22 mouse cellular contexts compared by ENCODE assay signal in genomic region chr11:95420880-95421435, GRCm38 (mm10). TPM values are rescaled to one million over a fixed set of nuclear protein-coding genes. Genes with fewer than 3 reads are reported as not detected.
DNase-seq lines count a peak whose midpoint lies in the region; ATAC-seq and TF ChIP-seq lines count a peak whose summit lies in the region.
"Had no signal": no experiment of that assay in that cellular context is flagged by ENCODE, and none has a peak within 500 bp of the region (broad histone marks: within the 10 kb centered on the region; RNA-seq: fewer than 3 reads in every experiment).

No protein-coding gene starts in this region.

- H3K4me3 ChIP-seq in MEL (ENCODE audit: control insufficient read depth in 1 of 2, insufficient read depth in 1 of 2, low read depth in 2 of 2, low read length in 2 of 2) = no peak overlapping the region
- no peak overlapping the region for H3K4me3 ChIP-seq in kidney, embryonic 16.5 days (ENCODE audit: low read length)
- H3K4me3 ChIP-seq: embryonic facial prominence, embryonic 10.5 days; forebrain, embryonic 13.5 days; heart, embryonic 10.5 days; hindbrain, embryonic 10.5 days had no signal

- no peak overlapping the region for H3K27ac ChIP-seq in MEL (ENCODE audit: control insufficient read depth, low read depth, low read length)
- no peak overlapping the region for H3K27ac ChIP-seq in kidney, embryonic 16.5 days (ENCODE audit: low read length)
- H3K27ac ChIP-seq: embryonic facial prominence, embryonic 10.5 days; forebrain, embryonic 13.5 days; heart, embryonic 10.5 days; hindbrain, embryonic 10.5 days; hindbrain, embryonic 14.5 days had no signal

- H3K9me3 ChIP-seq in MEL (replicated peaks; ENCODE audit: insufficient read depth, low read length) = no peaks in the 10 kb centered on the region
- H3K9me3 ChIP-seq in kidney, embryonic 16.5 days (ENCODE audit: low read length) = no peaks in the 10 kb centered on the region
- H3K9me3 ChIP-seq: embryonic facial prominence, embryonic 10.5 days; forebrain, embryonic 13.5 days; heart, embryonic 10.5 days; hindbrain, embryonic 10.5 days had no signal

- peaks cover 37% of the 10 kb centered on the region for H3K79me2 ChIP-seq in MEL (ENCODE audit: control insufficient read depth, insufficient read depth, low read length, poor library complexity)

- no peaks in the 10 kb centered on the region for H3K27me3 ChIP-seq in MEL (ENCODE audit: control insufficient read depth in 1 of 2, insufficient read depth in 2 of 2, low read length in 2 of 2)
- H3K27me3 ChIP-seq in kidney, embryonic 16.5 days (ENCODE audit: insufficient read depth, low read length) = no peaks in the 10 kb centered on the region
- H3K27me3 ChIP-seq: forebrain, embryonic 13.5 days had no signal

- no peak overlapping the region for H3K4me2 ChIP-seq in kidney, embryonic 16.5 days (replicated peaks; ENCODE audit: low read depth, low read length)
- H3K4me2 ChIP-seq: forebrain, embryonic 13.5 days; hindbrain, embryonic 14.5 days had no signal

- peaks cover 16 to 22% of the 10 kb centered on the region in 2 experiments for H3K36me3 ChIP-seq in MEL (ENCODE audit: control insufficient read depth in 1 of 2, insufficient read depth in 2 of 2, low read length in 2 of 2)
- no peaks in the 10 kb centered on the region for H3K36me3 ChIP-seq in kidney, embryonic 16.5 days (ENCODE audit: insufficient read depth, low read length)

- TF ChIP-seq RAD21 in MEL (IDR thresholded peaks at IDR 0.05; ENCODE audit: low read depth, low read length) = no peak

- DNase-seq in heart, adult 8-10 months (ENCODE audit: low spot score) = peak; percentile 45
- no peak for DNase-seq in heart, postnatal 36 days
- DNase-seq in lung, postnatal 36 days = peak; percentile 46
- DNase-seq in lung, postnatal 25 days (ENCODE audit: low spot score) = no peak
- DNase-seq in MEL (ENCODE audit: low read depth, low spot score) = no peak
- no peak for DNase-seq in kidney, adult 11 months
- DNase-seq: adrenal gland, adult 2 months; adrenal gland, postnatal 25 days; B cell, adult 2 months; cerebellum, adult 2 months; cerebellum, postnatal 10 days; forebrain, postnatal 0 days; gastrocnemius, postnatal 36 days; heart, postnatal 10 days had no signal

- intact Hi-C loops in heart, postnatal 36 days (cut with DNase I) = no loop called here

- no peak for TF ChIP-seq POLR2A in MEL (IDR thresholded peaks at IDR 0.05; ENCODE audit: control insufficient read depth in 1 of 2, insufficient read depth in 1 of 2, low read depth in 1 of 2, low read length in 2 of 2, poor library complexity in 1 of 2)

- peaks cover 6 to 10% of the 10 kb centered on the region in 2 experiments for H3K4me1 ChIP-seq in MEL (ENCODE audit: control insufficient read depth in 1 of 2, insufficient read depth in 2 of 2, low read length in 2 of 2)
- peaks cover 4% of the 10 kb centered on the region for H3K4me1 ChIP-seq in kidney, embryonic 16.5 days (ENCODE audit: insufficient read depth, low read length)

- H3K9ac ChIP-seq in MEL (ENCODE audit: control insufficient read depth, low read depth, low read length, poor library complexity, severe bottlenecking) = no peak overlapping the region
- no peak overlapping the region for H3K9ac ChIP-seq in kidney, embryonic 16.5 days (replicated peaks; ENCODE audit: low read length)
- H3K9ac ChIP-seq: forebrain, embryonic 13.5 days; forebrain, postnatal 0 days; hindbrain, embryonic 14.5 days had no signal

- no peak for TF ChIP-seq CTCF in MEL (IDR thresholded peaks at IDR 0.05 in 2 of 3, conservative IDR thresholded peaks at IDR 0.05 in 1 of 3; ENCODE audit: control insufficient read depth in 1 of 3, insufficient read depth in 1 of 3, low read depth in 2 of 3, low read length in 3 of 3, poor library complexity in 1 of 3, severe bottlenecking in 1 of 3)

- TF ChIP-seq EP300 in MEL (IDR thresholded peaks at IDR 0.05; ENCODE audit: low read depth in 1 of 2, low read length in 2 of 2) = no peak

- no peak for ATAC-seq in kidney, embryonic 16.5 days (ENCODE audit: low FRiP score, low TSS enrichment)
- ATAC-seq: CD4-positive, CD25-positive, alpha-beta regulatory T cell, adult 4 months; forebrain, embryonic 13.5 days; forebrain, postnatal 0 days; intestine, embryonic 16.5 days had no signal

- WGBS in kidney, embryonic 16.5 days = 88% methylated on average over 2 of the region's 2 CpGs

TF ChIP-seq in MEL, 35 proteins besides CTCF, POLR2A, EP300 and RAD21:
- no peak for TF ChIP-seq ELF1 (IDR thresholded peaks at IDR 0.05; ENCODE audit: low read depth, low read length)
- TF ChIP-seq ZKSCAN1 (IDR thresholded peaks at IDR 0.05; ENCODE audit: low read depth, low read length) = no peak
- no peak for TF ChIP-seq USF1 (IDR thresholded peaks at IDR 0.05; ENCODE audit: low read depth, low read length)
- TF ChIP-seq ZNF384 (IDR thresholded peaks at IDR 0.05; ENCODE audit: low read depth, low read length) = peak; percentile 81
- 0 out of 2 replicates have a peak, but pooled peaks have one; percentile 18 for TF ChIP-seq MAX (IDR thresholded peaks at IDR 0.05; ENCODE audit: low read length)

RNA-seq across cellular contexts. Expression of gene Spop, which starts 7.1 kb away (rescaled TPM):
- total RNA-seq in heart, adult 8-10 months (2022) = 100 to 1,000 TPM; 159 to 184 (median 160) TPM
- 100 to 1,000 TPM; 175 to 193 TPM for total RNA-seq in heart, postnatal 36 days (2021)
- 41.5 and 45.7 TPM in 2 replicates for total RNA-seq in MEL (2012; rRNA removed)
- polyA plus RNA-seq in MEL (2012; ENCODE audit: insufficient read depth in 1 of 2, insufficient read length in 2 of 2, low read depth in 1 of 2, low replicate concordance in 2 of 2, missing spikeins in 1 of 2) = 10 to 100 TPM in 1 of 2 experiments, not detected in 1; 84.0 TPM
- polyA plus RNA-seq in kidney, embryonic 16.5 days (2015; fragmentation: Nextera tagmentation; extraction: Ambion mirVana) = 141 and 155 TPM in 2 replicates

RNA-seq across cellular contexts. Expression of gene Slc35b1, which starts 36.5 kb away (rescaled TPM):
- total RNA-seq in heart, adult 8-10 months (2022) = 10 to 100 TPM; 35.4 to 42.2 (median 36.5) TPM
- total RNA-seq in heart, postnatal 36 days (2021) = 10 to 100 TPM; 35.7 to 37.6 TPM
- 51.8 and 59.1 TPM in 2 replicates for total RNA-seq in MEL (2012; rRNA removed)
- 10 to 100 TPM in 1 of 2 experiments, not detected in 1; 82.4 TPM for polyA plus RNA-seq in MEL (2012; ENCODE audit: insufficient read depth in 1 of 2, insufficient read length in 2 of 2, low read depth in 1 of 2, low replicate concordance in 2 of 2, missing spikeins in 1 of 2)
- 99.2 and 102 TPM in 2 replicates for polyA plus RNA-seq in kidney, embryonic 16.5 days (2015; fragmentation: Nextera tagmentation; extraction: Ambion mirVana)

Comparison
In these comparisons a context has a peak if more than half of its experiments do, and no peak if none do; other contexts are left out.
1. DNase-seq: peak in heart, adult 8-10 months (single experiment) and lung, postnatal 36 days (single experiment); none in heart, postnatal 36 days (0 of 2), lung, postnatal 25 days (single experiment), MEL (single experiment) and kidney, adult 11 months (single experiment).